Mouse (Mus musculus) heart, adult 2 months (tissue): Measurements from ENCODE around the gene Phf24.

ENCODE experiments used
- CTCF ChIP-seq: fragments of 200-600 bp; IDR thresholded peaks from 2 replicates; pipeline ENCODE4 v1.8.1; 2022; ENCODE audit warnings: antibody characterized with exemption, mild to moderate bottlenecking, moderate library complexity
- POLR2A ChIP-seq: fragments of 200-500 bp; IDR thresholded peaks from 2 replicates; pipeline ENCODE4 v1.6.1; 2011; ENCODE audit warnings: mild to moderate bottlenecking, low read depth, low read length, control low read depth; ENCODE audit not compliant: insufficient read depth

DNA sequence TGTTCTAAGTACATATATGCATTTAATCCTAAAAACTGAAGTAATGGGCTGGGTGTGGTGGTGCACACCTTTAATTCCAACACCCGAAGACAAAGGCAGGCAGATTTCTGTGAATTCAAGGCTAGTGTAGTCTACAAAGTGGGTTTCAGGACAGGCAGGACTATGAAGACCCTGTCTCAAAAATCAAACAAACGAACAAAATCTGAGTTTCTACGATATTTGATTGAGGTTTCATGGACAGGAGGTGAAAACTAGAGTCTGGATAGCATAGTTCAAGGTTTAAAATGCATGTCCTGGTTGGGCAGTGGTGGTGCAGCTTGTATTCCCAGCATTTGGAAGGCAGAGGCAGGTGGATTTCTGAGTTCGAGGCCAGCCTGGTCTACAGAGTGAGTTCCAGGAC, 52.8 kb downstream of the Phf24 start, which contains the start of gene 1700022I11Rik:
- TF ChIP-seq CTCF, result no peak
- no peak for TF ChIP-seq POLR2A
